Comparison of ENCODE assay signal across 13 mouse cellular contexts in genomic region chr11:24050032-24050757, GRCm38 (mm10). TPM values are rescaled to one million over a fixed set of nuclear protein-coding genes. Genes with fewer than 3 reads are reported as not detected.
A peak's percentile ranks its signal among the peaks of the same experiment; 100 is the strongest.
DNase-seq lines count a peak whose midpoint lies in the region; ATAC-seq and TF ChIP-seq lines count a peak whose summit lies in the region.
"Had no signal": no experiment of that assay in that cellular context is flagged by ENCODE, and none has a peak within 500 bp of the region (broad histone marks: within the 10 kb centered on the region; RNA-seq: fewer than 3 reads in every experiment).

No protein-coding gene starts in this region.

- no peak for ATAC-seq in hindbrain, embryonic 16.5 days
- ATAC-seq in hindbrain, embryonic 13.5 days (ENCODE audit: low FRiP score), result no peak
- no peak for ATAC-seq in neural tube, embryonic 13.5 days (ENCODE audit: low read depth)

- H3K4me2 ChIP-seq in hindbrain, embryonic 16.5 days (ENCODE audit: low read length), result no peak overlapping the region
- H3K4me2 ChIP-seq in hindbrain, embryonic 13.5 days, result no peak overlapping the region; the same call in 1 of the 2 replicates
- H3K4me2 ChIP-seq in neural tube, embryonic 13.5 days, result peak overlapping the region; percentile 57

- no peaks in the 10 kb centered on the region for H3K9me3 ChIP-seq in hindbrain, embryonic 10.5 days
- no peaks in the 10 kb centered on the region for H3K9me3 ChIP-seq in hindbrain, embryonic 16.5 days (ENCODE audit: control insufficient read depth, low read length)
- no peaks in the 10 kb centered on the region for H3K9me3 ChIP-seq in hindbrain, embryonic 13.5 days
- H3K9me3 ChIP-seq in neural tube, embryonic 13.5 days, result no peaks in the 10 kb centered on the region
- H3K9me3 ChIP-seq: heart, embryonic 15.5 days had no signal

- H3K27me3 ChIP-seq in hindbrain, embryonic 10.5 days (ENCODE audit: insufficient read depth, poor library complexity, severe bottlenecking), result peaks cover 19% of the 10 kb centered on the region
- no peaks in the 10 kb centered on the region for H3K27me3 ChIP-seq in hindbrain, embryonic 16.5 days (replicated peaks; ENCODE audit: control insufficient read depth, insufficient read depth, low read length)
- no peaks in the 10 kb centered on the region for H3K27me3 ChIP-seq in hindbrain, embryonic 13.5 days
- H3K27me3 ChIP-seq in neural tube, embryonic 13.5 days, result no peaks in the 10 kb centered on the region

- peaks cover 7% of the 10 kb centered on the region for H3K4me1 ChIP-seq in hindbrain, embryonic 10.5 days (replicated peaks)
- peaks cover 3% of the 10 kb centered on the region for H3K4me1 ChIP-seq in hindbrain, embryonic 16.5 days (ENCODE audit: control insufficient read depth, insufficient read depth, low read depth, low read length)
- no peaks in the 10 kb centered on the region for H3K4me1 ChIP-seq in cortical plate, adult 2 months (ENCODE audit: control insufficient read depth, insufficient read depth, low read length)
- peaks cover 7% of the 10 kb centered on the region for H3K4me1 ChIP-seq in hindbrain, embryonic 13.5 days (replicated peaks)
- peaks cover 6% of the 10 kb centered on the region; the same call in 1 of the 2 replicates for H3K4me1 ChIP-seq in neural tube, embryonic 13.5 days (replicated peaks)
- H3K4me1 ChIP-seq: heart, embryonic 15.5 days had no signal

- no peak for DNase-seq in hindbrain, embryonic 10.5 days (ENCODE audit: low spot score)
- no peak for DNase-seq in frontal cortex, postnatal 25 days (ENCODE audit: low spot score in 2 of 2)
- DNase-seq in gastrocnemius, postnatal 4 days (ENCODE audit: low spot score in 2 of 2), result no peak
- no peak for DNase-seq in Muller cell, postnatal 12 days (ENCODE audit: inconsistent ontology term)
- DNase-seq: cerebellum, postnatal 25 days; lung, adult 2 months; retina, postnatal 1 day had no signal

- no peak overlapping the region for H3K4me3 ChIP-seq in hindbrain, embryonic 10.5 days
- H3K4me3 ChIP-seq in hindbrain, embryonic 16.5 days (ENCODE audit: low read length), result no peak overlapping the region; the same call in 1 of the 2 replicates
- peak overlapping the region; percentile 79; the same call in 1 of the 2 replicates for H3K4me3 ChIP-seq in cortical plate, adult 2 months (ENCODE audit: insufficient read depth, low read length)
- H3K4me3 ChIP-seq in hindbrain, embryonic 13.5 days, result no peak overlapping the region
- no peak overlapping the region for H3K4me3 ChIP-seq in neural tube, embryonic 13.5 days

- WGBS in hindbrain, embryonic 10.5 days, result 83% methylated on average over 11 of the region's 11 CpGs
- WGBS in hindbrain, embryonic 16.5 days, result 83% methylated on average over 11 of the region's 11 CpGs
- WGBS in hindbrain, embryonic 13.5 days, result 85% methylated on average over 11 of the region's 11 CpGs
- WGBS in neural tube, embryonic 13.5 days, result 81% methylated on average over 11 of the region's 11 CpGs

- H3K9ac ChIP-seq in hindbrain, embryonic 16.5 days (ENCODE audit: low read depth, low read length), result no peak overlapping the region
- peak overlapping the region; percentile 80; the same call in 1 of the 2 replicates for H3K9ac ChIP-seq in hindbrain, embryonic 13.5 days
- 0 out of 2 replicates have a peak overlapping the region, but pooled peaks have one; percentile 70 for H3K9ac ChIP-seq in neural tube, embryonic 13.5 days

- peak overlapping the region; percentile 95 for H3K27ac ChIP-seq in hindbrain, embryonic 10.5 days
- H3K27ac ChIP-seq in hindbrain, embryonic 16.5 days (ENCODE audit: low read depth, low read length), result no peak overlapping the region
- H3K27ac ChIP-seq in cortical plate, adult 2 months (ENCODE audit: insufficient read depth, low read length), result no peak overlapping the region
- H3K27ac ChIP-seq in hindbrain, embryonic 13.5 days, result no peak overlapping the region
- no peak overlapping the region for H3K27ac ChIP-seq in neural tube, embryonic 13.5 days (replicated peaks)
- H3K27ac ChIP-seq: heart, embryonic 15.5 days had no signal

- no peaks in the 10 kb centered on the region for H3K36me3 ChIP-seq in hindbrain, embryonic 10.5 days
- H3K36me3 ChIP-seq in hindbrain, embryonic 16.5 days (ENCODE audit: control insufficient read depth, insufficient read depth, low read length), result no peaks in the 10 kb centered on the region
- H3K36me3 ChIP-seq in hindbrain, embryonic 13.5 days, result no peaks in the 10 kb centered on the region
- no peaks in the 10 kb centered on the region for H3K36me3 ChIP-seq in neural tube, embryonic 13.5 days
- H3K36me3 ChIP-seq: heart, embryonic 15.5 days had no signal

- no peak for TF ChIP-seq CTCF in cortical plate, adult 2 months (IDR thresholded peaks at IDR 0.05; ENCODE audit: extremely low read depth, insufficient read depth, low read length)

- TF ChIP-seq POLR2A in cortical plate, adult 2 months (IDR thresholded peaks at IDR 0.05; ENCODE audit: extremely low read depth, insufficient read depth, low read length), result no peak

RNA-seq across cellular contexts. Expression of gene A830031A19Rik, which starts 24.7 kb away (rescaled TPM):
- polyA plus RNA-seq in hindbrain, embryonic 10.5 days (2016; fragmentation: Nextera tagmentation; extraction: Ambion mirVana), result not detected in 2 replicates
- 0.21 TPM in 1 of 2 replicates, not detected in the other for polyA plus RNA-seq in hindbrain, embryonic 16.5 days (2015; fragmentation: Nextera tagmentation; extraction: Ambion mirVana)
- 1.2 and 1.6 TPM in 2 replicates for polyA plus RNA-seq in cortical plate, adult 2 months (2012; rRNA removed)
- polyA plus RNA-seq in hindbrain, embryonic 13.5 days (2015; fragmentation: Nextera tagmentation; extraction: Ambion mirVana), result 0.23 TPM in 1 of 2 replicates, not detected in the other
- not detected in 2 replicates for polyA plus RNA-seq in neural tube, embryonic 13.5 days (2015; fragmentation: Nextera tagmentation; extraction: Ambion mirVana)
- total RNA-seq in gastrocnemius, postnatal 4 days (2021), result not detected
- polyA plus RNA-seq: heart, embryonic 15.5 days; kidney, embryonic 16.5 days; lung, adult 2 months had no signal

RNA-seq across cellular contexts. Expression of gene Bcl11a, which starts 27.7 kb away (rescaled TPM):
- polyA plus RNA-seq in hindbrain, embryonic 10.5 days (2016; fragmentation: Nextera tagmentation; extraction: Ambion mirVana), result 20.7 and 54.9 TPM in 2 replicates
- polyA plus RNA-seq in hindbrain, embryonic 16.5 days (2015; fragmentation: Nextera tagmentation; extraction: Ambion mirVana), result 97.9 and 105 TPM in 2 replicates
- polyA plus RNA-seq in cortical plate, adult 2 months (2012; rRNA removed), result 62.8 and 64.1 TPM in 2 replicates
- polyA plus RNA-seq in hindbrain, embryonic 13.5 days (2015; fragmentation: Nextera tagmentation; extraction: Ambion mirVana), result 116 and 129 TPM in 2 replicates
- 125 and 131 TPM in 2 replicates for polyA plus RNA-seq in neural tube, embryonic 13.5 days (2015; fragmentation: Nextera tagmentation; extraction: Ambion mirVana)
- under 1 TPM; 0.67 to 0.83 TPM for total RNA-seq in gastrocnemius, postnatal 4 days (2021)
